Mouse (Mus musculus): ENCODE data around the gene Ktn1. TPM values are rescaled to one million over a fixed set of nuclear protein-coding genes. Genes with fewer than 3 reads are reported as not detected.
A peak's percentile ranks its signal among the peaks of the same experiment; 100 is the strongest.

Ktn1 gene
- total RNA-seq, 2 experiments from 2014 or later = 187 to 193 TPM

- no peak for DNase-seq (ENCODE audit: low spot score)
- intact Hi-C loops (cut with DNase I) = no loop called here
These were observed 15.7 kb downstream of the Ktn1 start for GRCm38 (mm10) chr14:47663844-47664469.

GRCm38 (mm10) chr14:47664470-47664864, 16.2 kb downstream of the Ktn1 start:
- no peak for DNase-seq (ENCODE audit: low spot score)
- intact Hi-C loops (cut with DNase I) = no loop called here

- intact Hi-C loops (cut with DNase I) = loop anchor here (5.0 kb wide), 1 partner anchor 68 kb away; no protein-coding TSS in a partner anchor
- DNase-seq (ENCODE audit: low spot score) = no peak
These were observed 17.0 kb downstream of the Ktn1 start for GRCm38 (mm10) chr14:47665061-47665778.

DNA sequence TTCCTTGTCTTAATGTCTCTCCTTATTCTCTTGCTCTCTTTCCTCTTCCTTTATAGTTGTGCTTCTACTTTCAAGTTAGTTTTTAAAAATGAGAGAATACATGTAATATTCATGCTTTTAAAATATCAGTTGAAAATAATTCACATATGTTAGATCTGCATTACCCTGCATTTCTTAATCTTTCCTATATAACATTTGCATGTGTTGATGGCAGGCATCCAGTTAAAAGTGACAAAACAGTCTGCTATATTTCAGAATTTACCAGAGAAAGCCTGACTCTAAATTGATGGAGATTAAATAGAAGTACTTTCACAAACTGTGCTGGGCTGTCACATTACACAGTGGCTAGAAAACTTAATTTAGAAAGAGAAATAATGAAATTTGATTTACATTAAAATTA, 19.8 kb downstream of the Ktn1 start:
- intact Hi-C loops (cut with DNase I) = loop anchor here (5.0 kb wide), 1 partner anchor 71 kb away; no protein-coding TSS in a partner anchor
- DNase-seq (ENCODE audit: low spot score) = no peak

- DNase-seq (ENCODE audit: low spot score) = no peak
- intact Hi-C loops (cut with DNase I) = no loop called here
These were observed 34.6 kb downstream of the Ktn1 start for GRCm38 (mm10) chr14:47682886-47683285.

GRCm38 (mm10) chr14:47684579-47684978, 36.3 kb downstream of the Ktn1 start:
- intact Hi-C loops (cut with DNase I) = no loop called here

GRCm38 (mm10) chr14:47699126-47699525, 50.9 kb downstream of the Ktn1 start:
- intact Hi-C loops (cut with DNase I) = no loop called here
- DNase-seq (ENCODE audit: low spot score) = no peak

More at GRCm38 (mm10) chr14:47684579-47684978, 36.3 kb downstream of the Ktn1 start:
- no peak for DNase-seq (ENCODE audit: low spot score)

GRCm38 (mm10) chr14:47709546-47709945, 61.3 kb downstream of the Ktn1 start:
- DNase-seq (ENCODE audit: low spot score) = no peak
- intact Hi-C loops (cut with DNase I) = no loop called here

DNA sequence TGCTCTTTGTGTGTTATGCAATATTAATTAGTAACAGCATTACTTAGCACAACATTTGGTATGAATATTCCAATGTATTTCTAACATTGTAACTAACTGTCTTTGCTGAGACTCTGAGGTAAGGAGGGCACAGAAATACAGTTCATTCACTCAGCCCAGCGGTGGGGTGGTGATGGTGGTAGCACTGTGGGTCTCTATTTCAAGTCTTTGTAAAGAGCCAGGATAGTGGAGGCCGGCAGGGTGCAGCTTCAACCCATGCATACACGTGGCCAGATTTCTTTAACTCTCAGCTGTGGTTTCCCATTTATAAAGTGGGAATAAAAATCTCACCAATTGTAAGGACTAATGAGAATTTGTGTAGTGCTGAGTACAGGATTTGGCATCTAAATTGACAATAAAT, 67.5 kb downstream of the Ktn1 start:
- intact Hi-C loops (cut with DNase I) = no loop called here
- DNase-seq (ENCODE audit: low spot score) = no peak

GRCm38 (mm10) chr14:47717916-47718606, 69.8 kb downstream of the Ktn1 start:
- DNase-seq (ENCODE audit: low spot score) = no peak
- intact Hi-C loops (cut with DNase I) = no loop called here

DNA sequence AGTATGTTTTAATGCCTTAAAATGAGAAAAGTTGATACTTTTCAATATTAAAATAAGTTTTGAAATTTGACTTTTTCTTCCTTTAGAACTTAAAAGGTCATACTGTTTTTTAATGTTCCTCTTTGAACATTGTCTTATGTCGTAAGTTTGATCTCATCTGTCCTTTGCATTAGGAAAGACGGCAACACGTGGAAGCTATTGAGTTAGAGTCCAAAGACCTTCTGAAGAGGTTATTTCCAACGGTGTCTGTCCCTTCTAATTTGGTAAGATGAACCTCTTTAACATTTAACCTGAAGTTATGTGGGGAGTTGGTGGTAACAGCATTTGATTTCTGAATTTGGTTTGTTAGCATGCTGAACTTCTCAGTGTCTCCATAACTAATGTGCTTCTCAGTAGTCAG, 71.8 kb downstream of the Ktn1 start:
- no peak for DNase-seq (ENCODE audit: low spot score)
- intact Hi-C loops (cut with DNase I) = no loop called here

DNA sequence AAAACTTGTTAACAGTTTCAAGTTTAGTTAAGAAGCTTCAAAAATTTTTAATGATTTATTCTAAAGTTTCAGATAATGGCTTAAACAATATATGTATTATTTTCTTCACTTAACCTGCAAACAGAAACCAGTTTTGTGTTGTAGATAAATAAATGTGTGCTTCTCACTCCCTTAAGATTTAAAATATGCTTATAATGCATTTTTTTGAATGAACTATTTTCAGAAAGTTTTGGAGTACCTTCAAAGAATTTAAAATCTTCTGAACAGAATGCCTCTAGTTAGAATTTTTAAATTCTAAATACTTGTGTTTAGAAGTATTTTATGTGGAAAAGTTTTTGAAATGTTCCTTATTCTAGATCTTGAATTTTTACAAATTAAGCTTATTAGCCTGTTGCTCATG, 74.8 kb downstream of the Ktn1 start:
- intact Hi-C loops (cut with DNase I) = no loop called here
- DNase-seq (ENCODE audit: low spot score) = no peak

- intact Hi-C loops (cut with DNase I) = no loop called here
These were observed 80.3 kb downstream of the Ktn1 start for GRCm38 (mm10) chr14:47728594-47728993.

GRCm38 (mm10) chr14:47735354-47735753, 87.1 kb downstream of the Ktn1 start:
- no peak for DNase-seq (ENCODE audit: low spot score)
- intact Hi-C loops (cut with DNase I) = no loop called here

More at GRCm38 (mm10) chr14:47728594-47728993, 80.3 kb downstream of the Ktn1 start:
- no peak for DNase-seq (ENCODE audit: low spot score)

DNA sequence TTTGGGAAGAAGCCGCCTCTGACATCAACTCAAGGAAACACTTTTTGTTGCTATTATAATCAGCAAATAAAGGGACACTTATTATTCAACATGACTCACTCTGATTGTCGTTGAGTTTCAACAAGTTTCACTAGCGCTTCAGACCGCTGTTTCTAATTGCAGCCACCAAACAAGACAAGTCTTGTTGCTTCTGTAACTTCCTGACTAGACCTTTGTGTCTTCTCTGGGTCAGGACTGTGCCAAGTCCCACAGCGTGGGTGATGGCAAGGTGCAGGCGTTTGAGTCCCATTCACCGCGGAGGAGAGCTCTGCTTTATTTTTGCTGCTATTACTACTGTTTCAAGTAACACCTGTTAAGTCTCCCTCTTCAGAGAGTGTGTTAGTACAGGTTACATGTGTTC, 88.2 kb downstream of the Ktn1 start:
- DNase-seq (ENCODE audit: low spot score) = no peak
- intact Hi-C loops (cut with DNase I) = no loop called here

- no peak for DNase-seq (ENCODE audit: low spot score)
- intact Hi-C loops (cut with DNase I) = no loop called here
These were observed 92.2 kb downstream of the Ktn1 start for GRCm38 (mm10) chr14:47740316-47740996.

- intact Hi-C loops (cut with DNase I) = no loop called here
These were observed 92.8 kb downstream of the Ktn1 start for GRCm38 (mm10) chr14:47741046-47741445.

GRCm38 (mm10) chr14:47742674-47743073, 94.4 kb downstream of the Ktn1 start:
- intact Hi-C loops (cut with DNase I) = no loop called here
- DNase-seq (ENCODE audit: low spot score) = no peak

More at GRCm38 (mm10) chr14:47741046-47741445, 92.8 kb downstream of the Ktn1 start:
- no peak for DNase-seq (ENCODE audit: low spot score)

- DNase-seq (ENCODE audit: low spot score) = no peak
- intact Hi-C loops (cut with DNase I) = no loop called here
These were observed 96.8 kb downstream of the Ktn1 start for GRCm38 (mm10) chr14:47745086-47745485.

GRCm38 (mm10) chr14:47747536-47747935, 99.3 kb downstream of the Ktn1 start:
- DNase-seq (ENCODE audit: low spot score) = peak; percentile 26
- intact Hi-C loops (cut with DNase I) = no loop called here

All from heart, postnatal 25 days (tissue).